Mouse (Mus musculus) kidney, adult 2 months (tissue): ENCODE data around the gene Cyth4.

Source experiments
- CTCF ChIP-seq: fragments of 200-500 bp; conservative IDR thresholded peaks from 2 replicates; pipeline ENCODE4 v1.5.1; 2011; ENCODE audit warnings: low read depth, mild to moderate bottlenecking, control low read depth, low read length, moderate library complexity, mixed read lengths; ENCODE audit not compliant: insufficient read depth, insufficient read length
- POLR2A ChIP-seq: fragments of 200-500 bp; IDR thresholded peaks from one replicate; pipeline ENCODE4 v1.6.1; 2011; ENCODE audit warnings: low read depth, low read length, control low read depth

- TF ChIP-seq POLR2A (no peak), CTCF (no peak)
Observed at GRCm38 (mm10) chr15:78599124-78599523, 2.3 kb downstream of the Cyth4 start.
